Mouse (Mus musculus) lung, postnatal 0 days (tissue): Measurements from ENCODE around the gene Cd82.

Experiments used
- CTCF ChIP-seq: IDR thresholded peaks from 2 replicates; pipeline ENCODE4 v1.5.1; 2016; ENCODE audit warnings: antibody characterized with exemption, mild to moderate bottlenecking
- EP300 ChIP-seq: IDR thresholded peaks from 2 replicates; pipeline ENCODE4 v1.6.1; 2016; ENCODE audit warnings: antibody characterized with exemption, mild to moderate bottlenecking, control low read depth

- no peak for TF ChIP-seq CTCF
- no peak for TF ChIP-seq EP300
Measured at GRCm38 (mm10) chr2:93403267-93403666, 59.7 kb downstream of the Cd82 start.
